Mouse (Mus musculus) left cerebral cortex, postnatal 14 days (tissue): ENCODE data around the gene Ngfr. TPM values are rescaled to one million over a fixed set of nuclear protein-coding genes. Genes with fewer than 3 reads are reported as not detected.
"Not testable (repeated sequence)": the region's sequence is repeated elsewhere in the genome, so short reads cannot be mapped to it uniquely, and the experiment has no call there.

Experiments
- DNase-seq, 2 experiments: peaks; one replicate each; pipeline ENCODE4 v3.0.0; 2021 to 2022; ENCODE audit warnings: low spot score in 2 of 2, mixed read lengths in 1 of 2
- intact Hi-C: fragments of 180-260 bp; cut with DNase I; formaldehyde crosslinking; loops from one replicate; pipeline ENCODE4 v1.15.1; 2025
- long read RNA-seq, 2 experiments: library from polyadenylated mRNA; stranded (forward); transcript quantifications; one replicate each; pipeline ENCODE4 v2.0.0; 2021
- total RNA-seq, 2 experiments: library from RNA; stranded (reverse); gene quantifications; 2 replicates each; pipeline ENCODE4 v1.2.3; 2021

Gene Ngfr
- 1 to 10 TPM in 1 of 2 experiments, under 1 TPM in 1; 0.94 to 2.0 TPM for total RNA-seq
- long read RNA-seq, experiment 1: 0 reads
- long read RNA-seq, experiment 2: 0 reads

GRCm38 (mm10) chr11:95587423-95587951 is at the start of gene Ngfr:
Gene Ngfr, minus strand, starts transcription at chr11:95587735.
- intact Hi-C loops: no loop called here
- DNase-seq: peak in 1 of 2 experiments; percentile 57

- no peak for DNase-seq
- intact Hi-C loops: no loop called here
Measured at GRCm38 (mm10) chr11:95635030-95635429, 47.5 kb upstream of the Ngfr start.

- no peak for DNase-seq
- intact Hi-C loops: no loop called here
Measured at GRCm38 (mm10) chr11:95633512-95634000, 46.0 kb upstream of the Ngfr start.

GRCm38 (mm10) chr11:95632474-95632873 is 44.9 kb upstream of the Ngfr start:
- no peak for DNase-seq
- intact Hi-C loops: no loop called here

GRCm38 (mm10) chr11:95631301-95631700 is 43.8 kb upstream of the Ngfr start:
- DNase-seq: no peak
- intact Hi-C loops: no loop called here

- DNase-seq: no peak
Measured at GRCm38 (mm10) chr11:95630558-95630957, 43.0 kb upstream of the Ngfr start.

GRCm38 (mm10) chr11:95622426-95622825 is 34.9 kb upstream of the Ngfr start:
- intact Hi-C loops: no loop called here
- DNase-seq: no peak

More at GRCm38 (mm10) chr11:95630558-95630957, 43.0 kb upstream of the Ngfr start:
- intact Hi-C loops: no loop called here

- no peak for DNase-seq
- intact Hi-C loops: no loop called here
Measured at GRCm38 (mm10) chr11:95621541-95622130, 34.1 kb upstream of the Ngfr start.

- DNase-seq: no peak
- intact Hi-C loops: no loop called here
Measured at GRCm38 (mm10) chr11:95621010-95621409, 33.5 kb upstream of the Ngfr start.

- intact Hi-C loops: no loop called here
- DNase-seq: no peak
Measured at GRCm38 (mm10) chr11:95619886-95620444, 32.4 kb upstream of the Ngfr start.

- intact Hi-C loops: no loop called here
- DNase-seq: no peak
Measured at GRCm38 (mm10) chr11:95619081-95619480, 31.5 kb upstream of the Ngfr start.

GRCm38 (mm10) chr11:95617785-95618465 is 30.4 kb upstream of the Ngfr start:
- intact Hi-C loops: no loop called here
- DNase-seq: peak; percentile 24 to 43

GRCm38 (mm10) chr11:95614739-95615138 is 27.2 kb upstream of the Ngfr start:
- intact Hi-C loops: no loop called here
- DNase-seq: no peak

GRCm38 (mm10) chr11:95611283-95611682 is 23.7 kb upstream of the Ngfr start:
- DNase-seq: no peak
- intact Hi-C loops: no loop called here

- no peak for DNase-seq
- intact Hi-C loops: no loop called here
Measured at GRCm38 (mm10) chr11:95610391-95610902, 22.9 kb upstream of the Ngfr start.

- DNase-seq: no peak
- intact Hi-C loops: no loop called here
Measured at GRCm38 (mm10) chr11:95609924-95610323, 22.4 kb upstream of the Ngfr start.

GRCm38 (mm10) chr11:95607286-95607685 is 19.8 kb upstream of the Ngfr start:
- intact Hi-C loops, DNase-seq: not testable (repeated sequence)

GRCm38 (mm10) chr11:95598214-95599062 is 10.9 kb upstream of the Ngfr start:
- DNase-seq: no peak
- intact Hi-C loops: no loop called here

- intact Hi-C loops: no loop called here
- no peak for DNase-seq
Measured at GRCm38 (mm10) chr11:95597741-95598140, 10.2 kb upstream of the Ngfr start.
